Mouse (Mus musculus) frontal cortex, postnatal 25 days (tissue): ENCODE data around the gene B3galt4.
"Not testable (repeated sequence)": the region's sequence is repeated elsewhere in the genome, so short reads cannot be mapped to it uniquely, and the experiment has no call there.

Experiments used
- DNase-seq, 2 experiments: peaks; one replicate each; pipeline ENCODE4 v3.0.0; 2022; ENCODE audit warnings: low spot score in 2 of 2

The B3galt4 gene

DNA sequence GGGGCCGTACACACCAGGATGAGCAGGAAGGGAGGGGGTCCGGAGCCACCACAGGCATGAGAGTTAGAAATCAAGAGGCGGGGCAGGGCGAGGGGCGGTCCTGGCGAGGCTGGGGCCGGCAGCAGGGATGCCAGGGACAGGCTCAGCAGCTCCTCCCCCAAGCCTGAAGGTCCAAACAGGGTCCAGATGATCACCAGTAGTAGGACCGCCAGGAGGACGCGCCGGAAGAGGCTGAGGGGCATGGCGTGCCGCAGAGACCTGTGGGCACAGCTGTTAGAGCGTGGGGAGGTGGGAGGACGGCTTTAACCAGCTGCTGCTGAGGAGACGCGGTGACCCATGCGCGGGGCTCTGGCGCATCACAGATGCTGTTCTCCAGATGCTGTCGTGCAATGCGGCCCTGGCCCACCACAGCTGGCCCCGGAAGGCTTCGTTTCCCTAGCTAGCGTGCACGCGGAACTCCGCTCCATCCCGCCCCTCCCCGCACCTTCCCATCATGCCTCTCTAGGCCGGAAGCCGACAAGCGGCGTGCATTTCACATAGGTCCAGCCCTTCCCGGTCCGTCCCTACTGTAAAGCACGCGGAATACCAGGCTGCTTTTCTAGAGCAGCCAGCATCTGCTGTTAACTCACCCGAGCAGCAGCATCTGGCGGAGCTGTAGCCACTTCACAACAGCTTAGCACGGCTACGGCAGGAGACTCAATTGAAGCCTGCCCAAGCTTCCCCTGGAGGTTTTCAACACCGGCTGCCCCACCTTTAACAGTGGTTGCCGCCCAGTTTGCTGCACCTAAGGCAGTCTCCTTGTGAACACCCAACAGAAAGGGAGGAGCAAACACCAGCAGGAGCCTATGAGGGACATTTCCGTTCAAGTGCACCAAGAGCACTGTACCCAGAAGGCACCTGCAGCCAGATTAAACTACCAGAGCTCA, at the start of gene B3galt4:
TSS of gene B3galt4 (minus strand) at position 468 of the 926 bp plus-strand sequence.
- DNase-seq = peak; percentile 57 to 66

DNA sequence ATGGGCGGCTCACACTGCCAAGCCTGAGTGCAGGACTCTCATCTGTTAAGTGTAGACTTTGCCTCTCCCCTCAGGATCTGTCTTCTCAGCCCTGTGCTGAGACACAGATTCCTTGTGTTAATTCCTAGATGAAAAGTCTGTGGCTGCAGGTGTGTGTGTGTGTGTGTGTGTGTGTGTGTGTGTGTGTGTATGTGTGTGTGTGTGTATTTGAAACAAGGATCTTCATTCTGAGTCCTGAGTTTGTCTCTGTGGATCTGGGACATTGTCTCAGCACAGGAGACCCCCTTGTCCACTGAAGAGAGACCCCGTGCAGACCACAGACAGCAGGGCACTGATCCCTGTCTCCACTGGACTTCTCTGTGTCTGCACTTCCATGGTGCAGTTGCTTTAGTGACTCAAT, 49.5 kb upstream of the B3galt4 start:
- DNase-seq = not testable (repeated sequence)

DNA sequence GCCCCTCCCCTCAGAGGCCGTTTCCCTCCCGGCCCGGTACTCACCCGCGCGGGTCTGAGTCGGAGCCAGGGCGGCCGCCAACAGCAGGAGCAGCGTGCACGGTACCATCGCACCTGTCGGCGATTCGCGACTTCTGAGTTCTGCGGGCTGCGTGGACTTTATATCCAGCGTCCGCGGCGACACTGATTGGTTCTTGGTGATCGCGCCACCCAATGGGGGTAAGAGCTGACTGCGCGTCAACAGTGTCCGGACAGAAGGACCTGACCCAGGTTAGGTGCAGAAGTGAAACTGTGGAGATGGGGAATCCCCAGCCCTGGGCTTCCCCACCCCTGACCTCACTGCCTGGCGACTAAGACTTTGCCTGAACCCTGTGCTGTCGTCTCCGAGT, 48.9 kb upstream of the B3galt4 start, which contains the start of gene H2-K1:
TSS of gene H2-K1 (minus strand) at position 198 of the 388 bp plus-strand sequence.
- peak; percentile 40 to 47 for DNase-seq

DNA sequence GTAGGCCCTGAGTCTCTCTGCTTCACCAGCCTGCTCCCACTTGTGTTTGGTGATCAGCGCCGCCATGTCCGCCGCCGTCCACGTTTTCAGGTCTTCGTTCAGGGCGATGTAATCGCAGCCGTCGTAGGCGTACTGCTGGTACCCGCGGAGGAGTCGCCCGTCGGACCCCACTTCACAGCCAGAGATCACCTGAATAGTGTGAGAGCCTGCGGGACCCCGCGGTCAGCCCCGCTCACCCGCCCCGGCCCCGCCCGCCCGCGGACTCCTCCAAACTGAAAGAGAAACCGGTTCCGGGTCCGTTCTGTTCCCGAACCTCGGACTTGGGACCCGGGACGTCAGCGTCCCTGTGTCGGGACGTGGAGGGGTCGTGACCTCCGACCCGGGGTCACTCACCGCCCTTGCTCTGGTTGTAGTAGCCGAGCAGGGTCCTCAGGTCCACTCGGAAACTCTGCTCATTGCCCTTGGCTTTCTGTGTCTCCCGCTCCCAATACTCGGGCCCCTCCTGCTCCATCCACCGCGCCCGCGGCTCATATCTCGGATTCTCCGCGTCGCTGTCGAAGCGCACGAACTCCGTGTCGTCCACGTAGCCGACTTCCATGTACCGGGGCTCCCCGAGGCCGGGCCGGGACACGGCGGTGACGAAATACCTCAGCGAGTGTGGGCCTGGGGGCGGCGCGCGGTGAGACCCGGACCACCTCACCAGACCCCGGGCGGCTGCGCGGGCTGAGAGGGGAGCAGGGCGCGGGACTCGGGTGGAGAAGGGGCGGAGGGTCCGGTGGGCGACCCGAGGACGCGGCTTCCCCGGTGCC, 48.3 kb upstream of the B3galt4 start:
- DNase-seq = no peak

DNA sequence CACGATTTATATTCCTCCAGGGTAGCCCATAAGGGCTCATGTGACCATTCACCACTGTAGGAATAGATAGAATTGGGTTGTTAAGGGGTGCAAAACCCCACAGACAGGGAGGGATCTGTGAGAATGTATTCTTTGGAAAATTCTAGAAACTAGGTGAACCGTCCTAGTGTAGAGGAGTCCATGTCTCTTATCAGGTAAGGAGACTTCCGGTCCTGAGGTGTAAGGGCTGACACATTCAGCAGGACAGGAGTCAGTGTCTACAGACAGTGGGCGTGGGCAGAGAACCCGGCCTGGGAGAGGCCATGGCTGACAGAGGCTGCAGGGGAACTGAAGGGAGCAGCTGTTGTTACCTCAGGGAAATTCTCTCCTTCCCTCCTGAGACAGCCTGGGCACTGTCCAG, 47.4 kb upstream of the B3galt4 start:
- DNase-seq = not testable (repeated sequence)

DNA sequence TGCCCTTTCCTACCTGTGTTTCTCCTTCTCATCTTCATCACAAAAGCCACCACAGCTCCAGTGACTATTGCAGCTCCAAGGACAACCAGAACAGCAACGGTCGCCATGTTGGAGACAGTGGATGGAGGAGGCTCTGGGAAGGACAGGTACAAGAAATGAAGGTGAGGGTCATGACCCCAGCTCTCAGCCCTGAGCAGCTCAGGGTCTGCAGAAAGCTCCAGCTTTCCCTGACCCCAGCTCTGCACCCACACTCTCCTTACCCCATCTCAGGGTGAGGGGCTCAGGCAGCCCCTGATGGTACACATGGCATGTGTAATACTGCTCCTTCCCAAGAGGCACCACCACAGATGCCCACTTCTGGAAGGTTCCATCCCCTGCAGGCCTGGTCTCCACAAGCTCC, 45.7 kb upstream of the B3galt4 start:
- DNase-seq = not testable (repeated sequence)

DNA sequence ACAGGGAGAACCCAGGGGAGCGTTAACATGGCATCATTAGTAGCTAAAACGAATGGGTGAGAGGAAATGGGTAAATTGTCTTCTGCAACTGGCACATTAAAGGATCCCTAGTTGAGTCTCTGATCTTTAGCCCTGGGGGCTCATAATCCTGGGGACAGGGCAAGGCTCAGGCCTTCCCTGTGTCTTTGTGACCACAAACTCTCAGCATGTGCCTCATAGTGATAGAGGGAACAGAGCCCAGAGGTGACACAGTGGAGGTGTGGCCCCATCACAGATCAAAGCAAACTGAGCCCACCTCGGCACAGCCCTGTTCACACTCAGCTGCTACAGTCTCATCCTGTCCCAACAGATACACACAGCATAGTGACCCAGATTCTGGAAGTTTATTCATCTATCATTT, 44.4 kb upstream of the B3galt4 start:
- DNase-seq = no peak

DNA sequence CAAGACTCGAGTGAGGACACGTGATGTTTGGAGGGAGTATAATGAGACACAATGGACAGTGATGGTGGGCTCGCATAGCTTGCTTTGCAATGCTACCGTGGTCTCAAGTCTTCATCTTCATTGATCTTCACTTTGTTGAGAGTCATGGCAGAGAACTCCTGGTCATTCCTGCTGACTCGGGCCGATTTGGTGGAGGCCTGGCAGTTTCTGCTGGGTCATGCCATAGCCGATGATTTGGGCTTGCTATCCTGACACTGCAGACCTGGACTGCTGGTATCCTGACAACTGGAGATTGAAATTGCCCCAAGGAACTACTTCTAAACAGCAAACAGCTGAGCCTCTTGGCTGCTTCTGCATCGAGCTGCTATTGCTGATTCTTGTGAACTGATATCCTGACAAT, 43.7 kb upstream of the B3galt4 start:
- no peak for DNase-seq

DNA sequence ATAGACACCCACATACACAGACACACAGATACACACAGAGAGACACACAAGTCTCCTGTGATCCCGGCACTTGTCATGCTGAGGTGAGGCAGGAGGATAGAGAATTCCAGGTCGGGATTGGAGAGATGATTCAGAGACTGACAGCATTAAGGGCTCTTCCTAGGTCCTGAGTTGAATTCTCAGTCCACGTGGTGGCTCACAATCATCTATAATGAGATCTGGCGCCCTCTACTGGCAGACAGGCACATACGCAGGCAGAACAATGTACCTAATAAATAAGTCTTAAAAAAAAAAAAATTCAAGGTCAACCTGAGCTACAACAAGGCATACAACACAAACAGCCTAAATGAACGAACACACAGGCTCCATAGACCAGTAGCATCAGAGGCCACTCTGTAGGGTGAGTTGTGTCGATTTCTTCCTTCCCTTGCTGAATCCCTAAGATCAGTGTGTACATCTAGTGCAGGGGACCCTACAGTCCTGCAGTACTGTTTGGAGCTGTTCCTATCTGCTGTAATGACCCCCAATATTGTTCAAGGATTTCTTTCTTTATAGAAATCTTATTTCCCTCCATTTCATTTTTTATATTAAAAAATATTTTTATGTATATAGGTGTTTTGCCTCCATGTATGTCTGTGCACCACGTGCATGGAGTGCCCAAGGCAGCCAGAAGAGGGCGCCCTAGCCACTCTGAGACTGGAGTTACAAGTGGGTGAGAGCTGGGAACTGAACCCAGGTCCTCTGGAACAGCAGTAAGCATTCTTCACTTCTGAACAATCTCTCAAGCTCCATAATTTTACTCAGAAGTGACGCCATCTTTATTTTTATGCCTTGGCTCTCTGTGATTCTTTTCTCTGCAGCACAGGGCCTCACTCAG, 40.7 kb upstream of the B3galt4 start:
- no peak for DNase-seq

DNA sequence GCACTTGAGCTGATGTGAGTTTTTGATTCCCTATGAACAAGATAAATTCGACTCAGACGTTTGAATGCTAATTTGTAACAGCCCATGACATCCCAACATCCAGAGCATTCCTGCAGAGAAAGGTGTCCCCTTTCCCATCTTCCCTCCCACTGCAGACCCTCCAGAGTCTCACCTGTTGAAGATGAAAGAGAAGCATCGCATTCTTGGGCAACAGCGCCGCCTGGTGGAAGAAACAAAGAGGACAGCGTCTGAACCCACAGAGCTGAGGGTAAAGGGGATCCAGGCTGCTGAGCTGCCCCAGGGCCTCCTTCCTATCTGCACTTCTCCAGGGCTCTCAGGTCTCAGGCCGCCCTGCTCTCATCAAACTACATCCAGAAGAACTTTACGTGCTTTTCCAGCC, 30.8 kb upstream of the B3galt4 start:
- peak in 1 of 2 experiments; percentile 54 for DNase-seq

DNA sequence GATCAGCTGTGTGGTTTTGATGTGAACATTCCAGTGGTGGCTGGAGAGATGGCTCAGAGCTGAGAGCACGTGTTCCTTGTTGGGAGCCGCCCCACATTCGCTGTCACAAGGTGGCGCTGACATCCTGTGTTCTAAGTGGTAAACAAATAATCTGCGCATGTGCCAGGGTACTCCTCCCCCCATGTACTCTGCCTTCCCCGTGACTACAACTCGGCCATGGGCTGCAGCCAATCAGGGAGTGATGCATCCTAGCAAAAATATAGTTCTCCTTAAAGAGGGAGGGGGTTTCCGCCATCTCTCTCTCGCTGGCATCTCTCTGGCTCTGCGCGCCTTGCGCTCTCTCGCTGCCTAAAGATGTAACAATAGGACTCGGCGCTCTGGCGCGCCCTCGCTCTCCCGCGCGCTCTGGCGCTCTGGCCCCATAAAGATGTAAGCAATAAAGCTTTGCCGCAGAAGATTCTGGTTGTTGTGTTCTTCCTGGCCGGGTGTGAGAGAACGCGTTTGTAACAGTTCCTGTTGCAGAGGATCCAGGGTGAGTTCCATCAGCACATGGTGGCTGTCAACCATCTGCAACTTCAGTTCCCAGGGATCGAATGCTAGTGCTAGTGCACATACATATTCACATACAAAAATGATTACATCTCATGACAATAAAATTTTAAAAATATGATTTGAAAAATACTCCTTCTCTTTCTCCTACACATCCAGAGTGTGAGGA, 30.1 kb upstream of the B3galt4 start:
- DNase-seq = peak; percentile 59 to 72

DNA sequence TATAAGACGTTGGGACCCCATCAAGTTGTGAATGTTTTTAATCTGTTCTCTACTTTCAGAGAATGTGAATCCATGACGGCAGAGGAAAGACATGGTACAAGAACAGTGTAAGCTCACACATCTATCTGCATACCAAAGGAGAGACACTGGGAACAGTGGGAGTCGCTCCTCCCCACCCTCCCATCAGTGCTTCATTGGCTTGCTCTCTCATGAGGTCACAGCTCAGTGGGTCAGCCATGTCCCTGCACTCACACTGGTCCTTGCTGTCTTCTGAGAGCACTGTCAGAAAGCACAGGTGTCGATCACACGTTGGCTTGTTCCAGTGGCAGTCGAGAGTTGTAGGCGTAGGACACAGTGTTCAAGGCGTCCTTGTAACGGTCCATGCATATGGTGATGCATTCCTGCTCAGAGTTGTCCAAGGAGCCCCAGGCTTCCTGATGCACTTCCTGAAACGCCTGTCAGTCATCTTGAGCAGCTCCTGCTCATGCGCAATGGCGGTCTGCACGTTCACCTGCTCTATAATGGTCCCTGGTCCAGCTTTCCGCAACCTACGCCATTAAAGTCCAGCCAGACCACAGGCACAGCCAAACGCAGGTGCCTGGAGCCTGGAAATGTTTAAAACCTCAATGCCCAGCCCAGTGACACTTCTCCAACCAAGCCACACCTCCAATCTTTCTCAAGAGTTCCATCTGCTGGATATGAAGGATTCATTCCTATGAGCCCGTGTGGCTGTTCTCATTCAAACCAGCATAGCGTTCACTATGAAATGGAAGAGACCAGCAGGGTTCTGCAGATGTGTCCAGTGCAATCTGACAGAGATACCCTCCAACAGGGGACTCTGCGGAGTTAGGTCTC, 29.1 kb upstream of the B3galt4 start:
- no peak for DNase-seq

DNA sequence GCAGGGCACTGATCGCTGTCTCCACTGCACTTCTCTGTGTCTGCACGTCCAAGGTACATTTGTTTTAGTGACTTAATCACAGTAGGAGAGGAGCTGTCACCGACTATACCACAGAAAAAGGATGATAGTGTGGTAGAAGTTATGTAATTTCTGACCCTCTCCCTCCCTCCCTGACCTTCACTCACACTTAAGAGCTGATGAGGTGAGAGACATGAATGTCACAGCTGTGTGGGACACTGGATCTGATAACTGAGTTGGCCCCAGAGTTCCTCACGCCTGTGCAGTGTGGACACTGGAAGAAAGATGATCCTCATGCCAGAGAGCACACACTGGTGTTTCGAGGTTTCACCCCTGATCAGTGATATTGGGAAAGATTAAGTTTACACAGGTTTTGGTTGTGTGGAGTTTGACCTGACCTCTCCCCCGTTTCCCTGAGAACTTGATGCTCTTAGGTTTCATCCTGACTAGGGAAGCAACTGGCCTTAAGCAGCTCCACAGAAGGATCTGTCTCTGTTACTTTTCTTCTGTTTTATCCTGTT, 28.3 kb upstream of the B3galt4 start:
- no peak for DNase-seq

DNA sequence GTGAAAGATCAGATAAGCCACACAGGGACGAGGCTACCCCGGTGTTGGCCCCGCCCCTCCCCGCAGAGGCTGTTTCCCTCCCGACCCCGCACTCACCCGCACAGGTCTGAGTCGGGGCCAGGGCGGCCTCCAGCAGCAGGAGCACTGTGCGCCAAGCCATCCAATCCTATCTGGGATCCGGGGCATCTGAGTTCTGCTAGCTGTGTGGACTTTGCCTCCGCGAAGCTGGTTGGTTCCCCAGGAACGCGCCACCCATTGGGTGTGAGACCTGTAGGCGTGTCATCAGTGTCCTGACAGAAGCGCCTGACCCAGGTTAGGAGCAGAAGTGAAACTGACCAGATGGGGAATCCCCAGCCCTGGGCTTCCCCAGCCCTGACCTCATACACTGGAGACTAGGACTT, 27.3 kb upstream of the B3galt4 start:
- no peak for DNase-seq

DNA sequence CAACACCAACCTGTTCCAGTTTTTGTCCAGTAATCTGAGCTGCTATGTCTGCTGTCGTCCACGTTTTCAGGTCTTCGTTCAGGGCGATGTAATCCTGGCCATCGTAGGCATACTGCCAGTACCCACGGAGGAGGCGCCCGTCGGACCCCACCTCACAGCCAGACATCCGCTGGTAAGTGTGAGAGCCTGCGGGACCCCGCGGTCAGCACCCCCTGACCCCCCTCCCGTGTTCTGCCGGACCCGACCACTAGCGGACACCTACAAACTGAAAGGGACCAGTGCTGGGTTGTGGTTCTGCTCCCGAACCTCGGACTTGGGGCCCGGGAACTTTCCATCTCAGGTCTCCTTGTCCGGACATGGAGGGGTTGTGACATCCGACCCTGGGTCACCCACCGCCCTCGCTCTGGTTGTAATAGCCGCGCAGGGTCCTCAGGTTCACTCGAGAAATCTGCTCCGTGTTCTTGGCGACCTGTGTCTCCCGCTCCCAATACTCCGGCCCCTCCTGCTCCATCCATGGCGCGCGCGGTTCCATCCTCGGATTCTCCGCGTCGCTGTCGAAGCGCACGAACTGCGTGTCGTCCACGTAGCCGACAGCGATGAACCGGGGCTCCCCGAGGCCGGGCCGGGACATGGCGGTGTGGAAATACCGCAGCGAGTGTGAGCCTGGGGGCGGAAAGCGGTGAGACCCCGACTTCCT, 26.7 kb upstream of the B3galt4 start:
- no peak for DNase-seq

DNA sequence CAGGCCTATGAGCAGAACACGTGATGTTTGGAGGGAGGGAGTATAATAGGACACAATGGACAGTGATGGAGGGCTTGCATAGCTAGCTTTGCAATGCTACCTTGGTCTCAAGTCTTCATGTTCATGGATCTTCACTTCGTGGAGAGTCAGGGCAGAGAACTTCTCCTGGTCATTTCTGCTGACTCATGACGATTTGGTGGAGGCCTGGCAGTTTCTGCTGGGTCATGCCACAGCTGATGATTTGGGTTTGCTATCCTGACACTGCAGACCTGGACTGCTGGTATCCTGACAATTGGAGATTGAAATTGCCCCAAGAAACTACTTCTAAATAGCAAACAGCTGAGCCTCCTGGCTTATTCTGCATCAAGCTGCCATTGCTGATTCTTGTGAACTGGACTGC, 22.3 kb upstream of the B3galt4 start:
- no peak for DNase-seq

DNA sequence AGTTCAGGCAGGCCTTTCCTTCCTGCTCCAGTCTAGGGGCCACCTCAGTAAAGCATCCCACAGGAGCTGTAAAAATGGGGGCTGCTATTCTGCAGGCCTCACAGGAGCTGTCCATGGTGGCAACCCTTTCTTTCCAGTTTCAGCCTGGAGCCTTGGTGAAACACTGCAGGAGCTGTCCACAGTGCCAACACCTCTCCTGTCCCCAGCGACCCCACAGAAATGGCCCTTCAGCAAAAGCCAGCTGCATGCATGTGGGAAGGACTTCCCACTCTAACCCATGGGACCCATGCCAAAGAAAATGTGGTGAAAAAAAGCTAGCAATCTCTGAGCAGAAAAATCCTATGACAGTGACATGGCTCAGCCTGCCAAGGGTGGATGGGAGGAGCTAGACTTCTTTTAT, 21.4 kb upstream of the B3galt4 start:
- DNase-seq = no peak

DNA sequence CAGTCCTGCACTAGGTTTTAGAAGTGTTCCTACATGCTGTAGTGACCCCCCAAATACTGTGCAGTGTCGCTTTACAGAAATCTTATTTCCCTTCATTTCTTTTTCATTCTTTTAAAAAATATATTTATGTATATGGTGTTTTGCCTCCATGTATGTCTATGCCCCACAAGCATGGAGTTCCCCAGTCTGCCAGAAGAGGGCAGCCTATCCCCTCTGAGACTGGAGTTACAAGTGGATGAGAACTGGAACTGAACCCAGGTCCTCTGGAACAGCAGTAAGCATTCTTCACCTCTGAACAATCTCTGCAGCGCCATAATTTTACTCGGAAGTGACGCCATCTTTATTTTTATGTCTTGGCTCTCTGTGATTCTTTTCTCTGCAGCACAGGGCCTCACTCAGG, 18.1 kb upstream of the B3galt4 start:
- DNase-seq = no peak

DNA sequence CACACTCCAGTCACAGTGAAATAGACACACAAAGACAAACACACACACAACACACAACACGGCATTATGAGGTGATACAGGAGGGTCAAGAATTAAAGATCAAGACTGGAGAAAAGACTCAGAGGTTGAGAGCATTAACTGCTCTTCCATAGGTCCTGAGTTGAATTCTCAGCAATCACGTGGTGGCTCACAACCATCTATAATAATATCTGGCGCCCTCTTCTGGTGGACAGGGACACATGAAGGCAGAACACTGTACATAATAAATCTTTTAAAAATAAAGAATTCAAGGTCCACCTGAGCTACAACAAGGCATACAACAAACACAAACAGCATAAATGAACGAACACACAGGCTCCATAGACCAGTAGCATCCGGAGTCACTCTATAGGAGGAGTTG, 17.6 kb upstream of the B3galt4 start:
- DNase-seq = no peak
